Mouse (Mus musculus): ENCODE results near the gene Slc7a10. TPM values are rescaled to one million over a fixed set of nuclear protein-coding genes. Genes with fewer than 3 reads are reported as not detected.

The Slc7a10 gene
- polyA plus RNA-seq, 1 experiment from 2014 or later = 1.9 TPM

DNA sequence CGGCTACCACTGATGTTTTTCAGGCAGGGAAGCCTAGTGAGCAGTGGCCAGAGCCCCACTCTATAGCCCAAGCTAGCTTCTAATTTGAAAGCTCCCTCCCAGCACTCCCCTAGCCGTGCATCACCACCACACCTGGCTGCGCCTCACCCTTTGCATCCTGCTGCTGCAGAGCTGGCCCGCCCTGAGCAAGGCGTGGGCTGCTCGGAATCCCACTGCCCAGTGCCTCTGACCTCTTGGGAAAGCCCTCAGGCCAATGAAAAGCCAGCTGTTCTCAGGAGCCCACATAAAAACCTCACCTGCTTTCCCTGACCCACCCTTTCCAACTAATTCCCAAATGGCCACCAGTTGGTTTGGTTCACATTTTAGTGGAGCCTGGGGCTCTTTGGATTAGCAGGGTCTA lies 22.1 kb upstream of the Slc7a10 start:
- DNase-seq (ENCODE audit: low spot score) (no peak), ATAC-seq (replicated peaks; ENCODE audit: low FRiP score) (no peak)
- Histone ChIP-seq H3K4me2 (no peak overlapping the region), H3K36me3 (ENCODE audit: control insufficient read depth, insufficient read depth, low read length) (no peaks in the 10 kb centered on the region), H3K4me1 (replicated peaks; ENCODE audit: control insufficient read depth, insufficient read depth, low read length) (peaks cover 9% of the 10 kb centered on the region), H3K9ac (ENCODE audit: low read depth, low read length) (no peak overlapping the region), H3K9me3 (ENCODE audit: control insufficient read depth, low read length) (no peaks in the 10 kb centered on the region), H3K4me3 (ENCODE audit: low read depth, low read length) (no peak overlapping the region), H3K27me3 (replicated peaks; ENCODE audit: control insufficient read depth, insufficient read depth, low read length) (no peaks in the 10 kb centered on the region), H3K27ac (ENCODE audit: low read depth, low read length) (no peak overlapping the region)
- WGBS = 79% methylated on average over 6 of the region's 6 CpGs

DNA sequence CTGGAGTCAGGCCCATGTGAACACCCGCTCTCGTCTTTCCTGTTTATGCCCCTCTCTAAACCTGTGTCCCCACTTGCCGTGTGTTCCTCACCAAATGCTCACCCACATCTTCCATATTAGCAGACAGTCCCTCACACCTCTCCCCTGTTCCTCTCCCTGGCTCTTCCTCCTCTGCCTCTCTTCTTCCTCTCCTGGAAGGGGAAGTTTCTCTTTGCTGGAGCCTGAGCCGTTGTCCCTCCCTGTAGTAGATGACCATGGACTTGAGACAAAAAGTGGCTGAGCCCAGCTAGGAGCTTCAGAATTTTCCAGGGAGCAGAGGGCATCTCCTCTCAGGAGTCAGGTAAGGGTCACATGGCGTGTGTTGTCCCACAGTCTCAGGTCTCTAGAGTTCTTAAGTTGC lies 19.2 kb upstream of the Slc7a10 start:
- 62% methylated on average over 5 of the region's 5 CpGs for WGBS
- Histone ChIP-seq H3K27me3 (replicated peaks; ENCODE audit: control insufficient read depth, insufficient read depth, low read length) (no peaks in the 10 kb centered on the region), H3K9me3 (ENCODE audit: control insufficient read depth, low read length) (no peaks in the 10 kb centered on the region), H3K4me1 (replicated peaks; ENCODE audit: control insufficient read depth, insufficient read depth, low read length) (peaks cover 9% of the 10 kb centered on the region), H3K4me2 (no peak overlapping the region), H3K4me3 (ENCODE audit: low read depth, low read length) (no peak overlapping the region), H3K9ac (ENCODE audit: low read depth, low read length) (no peak overlapping the region), H3K36me3 (ENCODE audit: control insufficient read depth, insufficient read depth, low read length) (no peaks in the 10 kb centered on the region), H3K27ac (ENCODE audit: low read depth, low read length) (0 out of 2 replicates have a peak overlapping the region, but pooled peaks have one; percentile 17)
- ATAC-seq (replicated peaks; ENCODE audit: low FRiP score) (no peak), DNase-seq (ENCODE audit: low spot score) (no peak)

DNA sequence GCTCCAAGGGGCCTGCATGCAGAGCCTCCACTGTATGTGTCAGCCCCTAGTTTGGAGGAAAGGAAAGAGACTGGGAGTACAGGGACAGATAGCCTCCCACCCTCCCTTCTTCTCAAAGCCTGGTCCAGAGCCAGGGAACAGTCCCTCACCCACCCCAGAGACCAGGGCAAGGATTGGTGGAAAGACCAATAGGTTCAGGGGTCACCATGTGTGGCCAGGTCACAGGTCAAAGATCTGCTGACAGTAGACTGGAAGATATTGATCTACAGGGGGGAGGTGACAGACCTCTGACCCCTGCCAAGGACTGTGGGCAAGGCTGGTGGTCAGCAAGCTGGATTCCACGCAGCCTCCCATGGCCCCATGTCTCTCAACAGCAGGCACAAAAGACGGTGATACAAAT lies 18.3 kb upstream of the Slc7a10 start:
- 54% methylated on average over 2 of the region's 2 CpGs for WGBS
- ATAC-seq (replicated peaks; ENCODE audit: low FRiP score) = peak; percentile 64

GRCm38 (mm10) chr7:35169341-35169740 lies 16.8 kb upstream of the Slc7a10 start:
- H3K4me1 ChIP-seq (replicated peaks; ENCODE audit: control insufficient read depth, insufficient read depth, low read length) = peaks cover 9% of the 10 kb centered on the region
- no peak overlapping the region for H3K27ac ChIP-seq (ENCODE audit: low read depth, low read length)
- no peaks in the 10 kb centered on the region for H3K36me3 ChIP-seq (ENCODE audit: control insufficient read depth, insufficient read depth, low read length)
- no peak overlapping the region for H3K4me3 ChIP-seq (ENCODE audit: low read depth, low read length)
- no peak overlapping the region for H3K9ac ChIP-seq (ENCODE audit: low read depth, low read length)
- H3K9me3 ChIP-seq (ENCODE audit: control insufficient read depth, low read length) = no peaks in the 10 kb centered on the region
- no peak overlapping the region for H3K4me2 ChIP-seq
- H3K27me3 ChIP-seq (replicated peaks; ENCODE audit: control insufficient read depth, insufficient read depth, low read length) = no peaks in the 10 kb centered on the region
- WGBS = 16% methylated on average over 6 of the region's 6 CpGs
- DNase-seq (ENCODE audit: low spot score) = peak; percentile 70
- 0 out of 2 replicates have a peak, but pooled peaks have one; percentile 28 for ATAC-seq (replicated peaks; ENCODE audit: low FRiP score)

More for the DNA sequence above, 18.3 kb upstream of the Slc7a10 start:
- Histone ChIP-seq H3K27ac (ENCODE audit: low read depth, low read length) (0 out of 2 replicates have a peak overlapping the region, but pooled peaks have one; percentile 17), H3K9me3 (ENCODE audit: control insufficient read depth, low read length) (no peaks in the 10 kb centered on the region), H3K4me2 (no peak overlapping the region), H3K4me3 (ENCODE audit: low read depth, low read length) (no peak overlapping the region), H3K9ac (ENCODE audit: low read depth, low read length) (no peak overlapping the region), H3K27me3 (replicated peaks; ENCODE audit: control insufficient read depth, insufficient read depth, low read length) (no peaks in the 10 kb centered on the region), H3K36me3 (ENCODE audit: control insufficient read depth, insufficient read depth, low read length) (no peaks in the 10 kb centered on the region), H3K4me1 (replicated peaks; ENCODE audit: control insufficient read depth, insufficient read depth, low read length) (peaks cover 9% of the 10 kb centered on the region)
- no peak for DNase-seq (ENCODE audit: low spot score)

DNA sequence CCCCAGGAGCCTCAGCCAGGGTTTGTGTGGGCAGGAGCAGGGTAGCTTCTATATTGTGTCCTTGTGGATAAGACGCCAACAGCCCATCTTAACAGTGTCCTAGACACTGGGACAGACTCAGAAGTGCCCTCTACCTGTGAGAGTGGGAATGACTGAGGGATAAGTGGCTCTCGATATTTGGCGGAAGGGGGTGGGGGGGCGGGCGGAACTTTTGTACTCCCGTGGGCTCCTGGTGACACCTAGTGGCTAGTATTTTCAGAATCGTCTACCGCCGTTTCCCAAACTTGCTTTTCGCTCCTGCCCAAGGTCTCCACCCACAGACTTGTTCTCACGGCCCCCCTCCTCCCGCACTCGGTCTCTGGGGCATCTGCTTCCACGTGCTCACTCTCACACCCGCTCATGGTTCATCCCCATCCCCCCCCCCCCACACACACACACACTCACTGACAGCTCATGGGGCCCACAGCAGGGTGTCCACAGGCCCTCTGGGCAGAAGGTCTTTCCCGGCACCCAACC lies 14.3 kb upstream of the Slc7a10 start:
- no peak overlapping the region for H3K4me3 ChIP-seq (ENCODE audit: low read depth, low read length)
- 3% methylated on average over 16 of the region's 16 CpGs for WGBS
- H3K36me3 ChIP-seq (ENCODE audit: control insufficient read depth, insufficient read depth, low read length) = no peaks in the 10 kb centered on the region
- no peak overlapping the region for H3K4me2 ChIP-seq
- H3K9me3 ChIP-seq (ENCODE audit: control insufficient read depth, low read length) = no peaks in the 10 kb centered on the region
- peak; percentile 63 for DNase-seq (ENCODE audit: low spot score)
- ATAC-seq (replicated peaks; ENCODE audit: low FRiP score) = peak; percentile 44
- no peak overlapping the region for H3K27ac ChIP-seq (ENCODE audit: low read depth, low read length)
- H3K4me1 ChIP-seq (replicated peaks; ENCODE audit: control insufficient read depth, insufficient read depth, low read length) = peaks cover 8% of the 10 kb centered on the region
- H3K27me3 ChIP-seq (replicated peaks; ENCODE audit: control insufficient read depth, insufficient read depth, low read length) = no peaks in the 10 kb centered on the region
- no peak overlapping the region for H3K9ac ChIP-seq (ENCODE audit: low read depth, low read length)

DNA sequence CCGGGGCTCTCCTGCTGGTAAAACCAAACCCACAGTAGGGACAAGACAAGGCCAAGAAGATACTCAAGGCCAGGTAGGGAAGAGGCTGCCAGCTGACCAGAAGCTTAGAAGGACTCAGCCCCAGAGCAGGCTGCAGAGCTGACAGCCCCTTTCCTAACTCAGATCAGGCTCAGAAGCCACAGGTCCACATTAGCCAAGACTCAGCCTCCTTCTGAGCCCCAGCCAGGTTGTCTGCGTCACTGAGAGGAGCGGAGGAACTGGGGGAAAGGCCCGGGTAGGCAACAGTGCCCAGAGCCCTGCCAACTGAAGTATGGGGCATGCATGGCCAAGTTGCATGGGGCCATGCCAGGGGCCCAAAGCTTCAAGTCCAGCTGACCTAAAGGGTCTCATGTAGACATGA lies 13.7 kb upstream of the Slc7a10 start:
- peaks cover 2% of the 10 kb centered on the region for H3K4me1 ChIP-seq (replicated peaks; ENCODE audit: control insufficient read depth, insufficient read depth, low read length)
- no peaks in the 10 kb centered on the region for H3K9me3 ChIP-seq (ENCODE audit: control insufficient read depth, low read length)
- H3K36me3 ChIP-seq (ENCODE audit: control insufficient read depth, insufficient read depth, low read length) = no peaks in the 10 kb centered on the region
- no peak overlapping the region for H3K9ac ChIP-seq (ENCODE audit: low read depth, low read length)
- no peak for DNase-seq (ENCODE audit: low spot score)
- H3K27me3 ChIP-seq (replicated peaks; ENCODE audit: control insufficient read depth, insufficient read depth, low read length) = no peaks in the 10 kb centered on the region
- H3K27ac ChIP-seq (ENCODE audit: low read depth, low read length) = no peak overlapping the region
- 75% methylated on average over 4 of the region's 4 CpGs for WGBS
- ATAC-seq (replicated peaks; ENCODE audit: low FRiP score) = no peak
- H3K4me3 ChIP-seq (ENCODE audit: low read depth, low read length) = no peak overlapping the region
- H3K4me2 ChIP-seq = no peak overlapping the region

- no peak overlapping the region for H3K9ac ChIP-seq (ENCODE audit: low read depth, low read length)
- WGBS = 47% methylated on average over 4 of the region's 4 CpGs
- no peaks in the 10 kb centered on the region for H3K36me3 ChIP-seq (ENCODE audit: control insufficient read depth, insufficient read depth, low read length)
- DNase-seq (ENCODE audit: low spot score) = no peak
- no peak overlapping the region for H3K4me2 ChIP-seq
- no peak overlapping the region for H3K4me3 ChIP-seq (ENCODE audit: low read depth, low read length)
- H3K4me1 ChIP-seq (replicated peaks; ENCODE audit: control insufficient read depth, insufficient read depth, low read length) = no peaks in the 10 kb centered on the region; the same call in 1 of the 2 replicates
- no peaks in the 10 kb centered on the region for H3K9me3 ChIP-seq (ENCODE audit: control insufficient read depth, low read length)
- no peaks in the 10 kb centered on the region for H3K27me3 ChIP-seq (replicated peaks; ENCODE audit: control insufficient read depth, insufficient read depth, low read length)
- ATAC-seq (replicated peaks; ENCODE audit: low FRiP score) = no peak
- H3K27ac ChIP-seq (ENCODE audit: low read depth, low read length) = no peak overlapping the region
These were observed 10.7 kb upstream of the Slc7a10 start for GRCm38 (mm10) chr7:35175533-35175932.

GRCm38 (mm10) chr7:35176412-35177381 lies 9.5 kb upstream of the Slc7a10 start:
- Histone ChIP-seq H3K4me2 (no peak overlapping the region), H3K4me3 (ENCODE audit: low read depth, low read length) (no peak overlapping the region), H3K9ac (ENCODE audit: low read depth, low read length) (no peak overlapping the region), H3K36me3 (ENCODE audit: control insufficient read depth, insufficient read depth, low read length) (no peaks in the 10 kb centered on the region), H3K27ac (ENCODE audit: low read depth, low read length) (no peak overlapping the region), H3K4me1 (replicated peaks; ENCODE audit: control insufficient read depth, insufficient read depth, low read length) (no peaks in the 10 kb centered on the region; the same call in 1 of the 2 replicates), H3K27me3 (replicated peaks; ENCODE audit: control insufficient read depth, insufficient read depth, low read length) (no peaks in the 10 kb centered on the region), H3K9me3 (ENCODE audit: control insufficient read depth, low read length) (no peaks in the 10 kb centered on the region)
- ATAC-seq (replicated peaks; ENCODE audit: low FRiP score) (no peak), DNase-seq (ENCODE audit: low spot score) (no peak)
- WGBS = 47% methylated on average over 18 of the region's 18 CpGs
